Mouse (Mus musculus) lung, postnatal 0 days (tissue): ENCODE measurements around the gene Pdgfra. TPM values are rescaled to one million over a fixed set of nuclear protein-coding genes. Genes with fewer than 3 reads are reported as not detected.
A peak's percentile ranks its signal among the peaks of the same experiment; 100 is the strongest.

Experiments
- ATAC-seq: fragments of 200-750 bp; cut with Nextera tagmentation; 2 replicates; pipeline ENCODE4 v1.8.0; 2017; ENCODE audit warnings: moderate library complexity
- DNase-seq: peaks from one replicate; pipeline ENCODE4 v3.0.0-alpha.2; 2016; ENCODE audit warnings: low spot score
- H3K27ac ChIP-seq: fragments of 300-500 bp; sonication (generic); 2 replicates; pipeline ENCODE4 v1.5.1; 2014; ENCODE audit warnings: antibody characterized with exemption, mild to moderate bottlenecking, low read length, mixed read lengths
- H3K27me3 ChIP-seq: fragments of 300-500 bp; sonication (generic); replicated peaks from 2 replicates; pipeline ENCODE4 v1.6.1; 2014; ENCODE audit warnings: low read length, mixed read lengths; ENCODE audit not compliant: insufficient read depth
- H3K36me3 ChIP-seq: fragments of 300-500 bp; sonication (generic); 2 replicates; pipeline ENCODE4 v1.6.1; 2014; ENCODE audit warnings: low read length, mixed read lengths; ENCODE audit not compliant: insufficient read depth
- H3K4me1 ChIP-seq: fragments of 300-500 bp; sonication (generic); 2 replicates; pipeline ENCODE4 v1.6.1; 2014; ENCODE audit warnings: antibody characterized with exemption, low read depth, low read length, mixed read lengths; ENCODE audit not compliant: insufficient read depth
- H3K4me2 ChIP-seq: fragments of 300-500 bp; sonication (generic); replicated peaks from 2 replicates; pipeline ENCODE4 v1.6.1; 2014; ENCODE audit warnings: low read depth, mild to moderate bottlenecking, low read length, moderate library complexity, mixed read lengths
- H3K4me3 ChIP-seq: fragments of 300-500 bp; sonication (generic); 2 replicates; pipeline ENCODE4 v1.5.1; 2014; ENCODE audit warnings: low read depth, low read length
- H3K9ac ChIP-seq: fragments of 300-500 bp; sonication (generic); replicated peaks from 2 replicates; pipeline ENCODE4 v1.6.1; 2014; ENCODE audit warnings: low read depth, mild to moderate bottlenecking
- H3K9me3 ChIP-seq: fragments of 300-500 bp; sonication (generic); 2 replicates; pipeline ENCODE4 v1.6.1; 2016; ENCODE audit warnings: low read length, mixed read lengths
- CTCF ChIP-seq: IDR thresholded peaks from 2 replicates; pipeline ENCODE4 v1.5.1; 2016; ENCODE audit warnings: antibody characterized with exemption, mild to moderate bottlenecking
- EP300 ChIP-seq: IDR thresholded peaks from 2 replicates; pipeline ENCODE4 v1.6.1; 2016; ENCODE audit warnings: antibody characterized with exemption, mild to moderate bottlenecking, control low read depth
- WGBS: fragments of 180-500 bp; shearing (Covaris S2); extraction: QIAGEN DNeasy Blood & Tissue Kit; methylation state at CpG from one replicate; pipeline ENCODE4 v1.1.7; 2014; 5-methylcytosine and 5-hydroxymethylcytosine counted together
- polyA plus RNA-seq: library from polyadenylated mRNA; unstranded; fragments of >200 nt; fragmentation: Nextera tagmentation; extraction: Ambion mirVana; gene quantifications from 2 replicates; pipeline ENCODE4 v1.2.1, GENCODE M21; 2015

Gene Pdgfra
- polyA plus RNA-seq, 1 experiment from 2014 or later: 14.2 TPM

DNA sequence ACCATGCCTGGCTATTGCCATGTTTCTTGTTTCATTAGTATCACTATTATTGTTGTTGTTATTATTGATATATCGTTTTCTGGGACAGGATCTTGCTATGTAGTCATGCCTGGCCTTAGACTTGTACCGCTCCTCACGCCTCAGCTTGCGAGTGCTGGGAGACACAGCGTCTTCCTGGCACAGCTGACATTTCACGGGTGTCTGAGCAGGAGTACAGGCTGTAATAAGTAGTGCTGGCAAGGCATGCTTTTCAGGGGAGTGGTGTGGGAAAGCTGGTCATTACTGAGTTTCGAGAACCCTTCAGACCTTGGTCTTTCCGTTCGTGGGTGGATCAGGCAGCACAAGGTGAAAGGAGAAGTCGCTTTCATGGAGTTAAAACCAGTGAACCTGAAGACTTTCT is 19.8 kb downstream of the Pdgfra start:
- H3K4me2 ChIP-seq: no peak overlapping the region
- H3K9ac ChIP-seq: no peak overlapping the region
- no peak overlapping the region for H3K27ac ChIP-seq
- H3K9me3 ChIP-seq: no peaks in the 10 kb centered on the region
- no peaks in the 10 kb centered on the region for H3K27me3 ChIP-seq
- H3K36me3 ChIP-seq: no peaks in the 10 kb centered on the region; the same call in 1 of the 2 replicates
- H3K4me1 ChIP-seq: no peaks in the 10 kb centered on the region
- no peak for DNase-seq
- 70% methylated on average over 10 of the region's 10 CpGs for WGBS
- TF ChIP-seq CTCF (no peak), EP300 (no peak)
- no peak for ATAC-seq
- H3K4me3 ChIP-seq: no peak overlapping the region

DNA sequence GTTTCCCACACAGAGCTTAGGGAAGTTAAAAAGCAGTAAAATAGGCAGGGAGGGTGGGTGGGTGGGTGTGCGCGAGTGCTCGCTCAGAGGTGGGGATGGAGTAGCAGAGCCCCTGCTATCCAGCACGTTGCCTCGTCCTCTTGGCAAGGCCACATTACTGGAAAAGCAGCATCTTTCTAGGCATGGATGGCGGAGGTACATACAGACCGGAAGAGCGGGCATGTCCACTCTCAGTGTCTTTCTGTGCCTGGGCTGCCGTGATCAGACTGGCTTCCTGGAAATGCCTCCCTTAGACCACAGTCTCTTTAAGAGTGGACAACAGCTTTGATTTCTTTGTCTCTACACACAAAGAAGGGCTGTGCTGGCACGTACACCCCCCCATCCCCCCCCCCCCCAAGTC is 27.2 kb downstream of the Pdgfra start:
- Histone ChIP-seq H3K36me3 (no peaks in the 10 kb centered on the region), H3K4me1 (no peaks in the 10 kb centered on the region), H3K9me3 (no peaks in the 10 kb centered on the region), H3K4me3 (no peak overlapping the region), H3K4me2 (no peak overlapping the region), H3K27me3 (no peaks in the 10 kb centered on the region), H3K27ac (no peak overlapping the region), H3K9ac (no peak overlapping the region)
- no peak for ATAC-seq
- no peak for DNase-seq
- 82% methylated on average over 10 of the region's 10 CpGs for WGBS
- no peak for TF ChIP-seq CTCF
- no peak for TF ChIP-seq EP300

DNA sequence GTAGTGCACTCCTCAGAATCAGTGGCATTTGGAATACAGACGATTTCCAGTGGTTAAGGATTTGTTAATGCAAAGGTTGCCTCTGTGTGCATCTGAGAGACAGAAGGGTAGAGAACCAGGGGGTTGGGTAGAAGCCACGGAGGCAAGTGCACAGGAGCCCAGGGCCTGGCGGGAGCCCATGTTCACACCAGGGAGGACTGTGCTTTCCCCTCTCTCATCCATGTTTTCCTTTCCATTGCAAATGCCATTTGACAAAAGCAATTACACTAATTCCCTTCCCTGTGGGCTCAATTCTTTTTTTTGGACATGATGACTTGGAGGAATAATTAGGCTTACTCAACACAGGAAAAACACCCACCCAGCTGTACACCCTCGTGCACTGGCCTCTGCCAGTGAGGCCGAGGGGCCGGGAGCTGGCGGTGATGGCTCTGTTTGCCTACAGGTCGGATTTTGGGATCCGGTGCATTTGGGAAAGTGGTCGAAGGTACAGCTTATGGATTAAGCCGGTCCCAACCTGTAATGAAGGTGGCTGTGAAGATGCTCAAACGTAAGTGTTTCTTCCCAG is 27.7 kb downstream of the Pdgfra start:
- Histone ChIP-seq H3K27ac (no peak overlapping the region), H3K4me2 (no peak overlapping the region), H3K27me3 (no peaks in the 10 kb centered on the region), H3K36me3 (no peaks in the 10 kb centered on the region), H3K9ac (no peak overlapping the region), H3K4me3 (no peak overlapping the region), H3K4me1 (no peaks in the 10 kb centered on the region), H3K9me3 (no peaks in the 10 kb centered on the region)
- ATAC-seq: no peak
- DNase-seq: no peak
- TF ChIP-seq CTCF (no peak), EP300 (no peak)
- 88% methylated on average over 12 of the region's 12 CpGs for WGBS

DNA sequence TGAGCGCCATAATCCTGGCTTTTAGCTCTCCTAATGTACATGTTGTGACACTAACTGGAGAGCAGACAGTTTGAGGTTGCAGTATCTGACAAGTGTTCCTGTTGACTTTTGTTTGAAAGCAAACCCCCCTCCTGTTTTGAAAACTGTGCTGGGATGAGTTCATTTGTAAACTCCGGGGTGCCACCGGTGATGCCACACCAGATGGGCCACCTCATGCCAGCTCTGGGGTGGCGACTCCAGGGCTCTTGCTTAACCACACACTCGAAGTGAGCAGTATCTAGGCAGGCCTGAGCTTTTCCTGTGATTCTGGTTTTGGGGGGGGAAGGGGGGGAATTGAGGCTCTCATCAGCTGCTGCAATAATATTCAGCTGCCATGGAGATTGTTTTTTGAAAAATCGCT is 31.6 kb downstream of the Pdgfra start:
- no peak overlapping the region for H3K9ac ChIP-seq
- no peaks in the 10 kb centered on the region; the same call in 1 of the 2 replicates for H3K36me3 ChIP-seq
- H3K4me3 ChIP-seq: no peak overlapping the region
- DNase-seq: no peak
- TF ChIP-seq EP300 (no peak), CTCF (no peak)
- no peak overlapping the region for H3K4me2 ChIP-seq
- H3K27me3 ChIP-seq: no peaks in the 10 kb centered on the region
- H3K27ac ChIP-seq: no peak overlapping the region
- H3K9me3 ChIP-seq: no peaks in the 10 kb centered on the region
- H3K4me1 ChIP-seq: no peaks in the 10 kb centered on the region
- no peak for ATAC-seq
- 68% methylated on average over 6 of the region's 6 CpGs for WGBS

DNA sequence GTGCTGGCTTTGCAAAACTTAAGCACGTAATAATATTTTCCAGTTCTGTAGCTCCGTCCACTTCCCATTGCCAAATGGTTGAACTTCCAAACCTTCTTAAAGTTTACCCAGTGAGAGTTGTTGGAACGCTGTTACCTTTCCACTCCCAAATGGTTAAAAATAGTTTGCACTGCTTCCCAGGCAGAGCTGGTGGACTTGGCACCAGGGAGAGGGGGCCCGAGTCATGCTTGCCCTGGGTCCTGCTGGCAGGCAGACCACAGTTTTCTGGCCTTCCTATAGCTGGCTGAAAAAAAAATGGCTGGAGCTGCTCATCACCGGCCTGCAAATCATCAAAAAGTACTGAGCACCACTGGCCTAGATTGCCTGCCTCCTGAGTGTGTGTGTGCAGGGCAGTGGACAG is 32.0 kb downstream of the Pdgfra start:
- no peak for DNase-seq
- WGBS: 72% methylated on average over 5 of the region's 5 CpGs
- Histone ChIP-seq H3K27ac (no peak overlapping the region), H3K4me2 (no peak overlapping the region), H3K27me3 (no peaks in the 10 kb centered on the region), H3K9ac (no peak overlapping the region), H3K9me3 (no peaks in the 10 kb centered on the region), H3K4me1 (no peaks in the 10 kb centered on the region), H3K4me3 (no peak overlapping the region), H3K36me3 (no peaks in the 10 kb centered on the region; the same call in 1 of the 2 replicates)
- ATAC-seq: no peak
- no peak for TF ChIP-seq EP300
- TF ChIP-seq CTCF: no peak

DNA sequence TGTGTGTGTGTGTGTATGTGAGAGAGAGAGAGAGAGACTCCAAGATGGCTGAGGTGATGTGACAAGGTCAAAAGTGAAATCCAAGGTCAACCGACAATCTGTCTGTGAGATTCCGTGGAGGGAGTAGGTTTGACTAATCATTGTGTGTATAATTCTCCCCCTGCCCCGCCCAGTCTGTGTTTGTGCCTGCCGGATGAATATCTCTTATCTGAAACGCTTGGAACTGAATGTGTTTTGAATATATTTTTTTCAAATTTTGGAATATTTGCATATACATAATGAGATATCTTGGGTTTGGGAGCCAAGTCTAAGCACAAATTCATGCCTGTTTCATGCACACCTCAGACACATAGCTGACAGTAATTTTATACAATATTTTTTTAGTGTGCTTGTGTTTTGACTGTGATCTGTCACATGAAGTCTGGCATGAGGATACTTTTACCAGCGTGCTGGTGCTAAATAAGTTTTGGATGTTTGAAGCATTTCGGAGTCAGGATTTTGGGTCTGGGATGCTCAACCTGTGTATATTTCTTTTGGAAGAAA is 32.7 kb downstream of the Pdgfra start:
- H3K4me2 ChIP-seq: no peak overlapping the region
- H3K9ac ChIP-seq: no peak overlapping the region
- H3K9me3 ChIP-seq: no peaks in the 10 kb centered on the region
- H3K4me3 ChIP-seq: no peak overlapping the region
- no peaks in the 10 kb centered on the region for H3K27me3 ChIP-seq
- WGBS: 65% methylated on average over 7 of the region's 7 CpGs
- no peaks in the 10 kb centered on the region; the same call in 1 of the 2 replicates for H3K36me3 ChIP-seq
- TF ChIP-seq CTCF: no peak
- no peak for TF ChIP-seq EP300
- no peak overlapping the region for H3K27ac ChIP-seq
- no peak for ATAC-seq
- no peaks in the 10 kb centered on the region for H3K4me1 ChIP-seq
- peak; percentile 14 for DNase-seq
